Mouse (Mus musculus): ENCODE results near the gene Olfr70. TPM values are rescaled to one million over a fixed set of nuclear protein-coding genes. Genes with fewer than 3 reads are reported as not detected.

Olfr70 gene
- total RNA-seq, 2 experiments from 2014 or later: not detected

GRCm38 (mm10) chr4:43703851-43704250 lies 3.2 kb upstream of the Olfr70 start:
- TF ChIP-seq CTCF (IDR thresholded peaks at IDR 0.05): no peak
- no peak for DNase-seq (ENCODE audit: extremely low spot score in 1 of 2, low spot score in 2 of 2)
- intact Hi-C loops (cut with DNase I): no loop called here
- Histone ChIP-seq H3K27ac (no peak overlapping the region), H3K4me3 (no peak overlapping the region)

GRCm38 (mm10) chr4:43703439-43703838 lies 2.8 kb upstream of the Olfr70 start:
- no peak for DNase-seq (ENCODE audit: extremely low spot score in 1 of 2, low spot score in 2 of 2)
- Histone ChIP-seq H3K4me3 (no peak overlapping the region), H3K27ac (no peak overlapping the region)
- intact Hi-C loops (cut with DNase I): no loop called here
- peak; percentile 3 for TF ChIP-seq CTCF (IDR thresholded peaks at IDR 0.05)

- H3K27ac ChIP-seq: no peak overlapping the region
- intact Hi-C loops (cut with DNase I): no loop called here
- DNase-seq (ENCODE audit: extremely low spot score in 1 of 2, low spot score in 2 of 2): no peak
- no peak for TF ChIP-seq CTCF (IDR thresholded peaks at IDR 0.05)
- no peak overlapping the region for H3K4me3 ChIP-seq
Measured at GRCm38 (mm10) chr4:43696561-43696960, 4.0 kb downstream of the Olfr70 start.

GRCm38 (mm10) chr4:43695249-43695671 lies 5.3 kb downstream of the Olfr70 start:
- H3K27ac ChIP-seq: no peak overlapping the region
- TF ChIP-seq CTCF (IDR thresholded peaks at IDR 0.05): no peak
- no peak overlapping the region for H3K4me3 ChIP-seq
- intact Hi-C loops (cut with DNase I): no loop called here
- no peak for DNase-seq (ENCODE audit: extremely low spot score in 1 of 2, low spot score in 2 of 2)

GRCm38 (mm10) chr4:43694439-43695248 lies 6.0 kb downstream of the Olfr70 start:
- no peak for TF ChIP-seq CTCF (IDR thresholded peaks at IDR 0.05)
- intact Hi-C loops (cut with DNase I): no loop called here
- DNase-seq (ENCODE audit: extremely low spot score in 1 of 2, low spot score in 2 of 2): no peak
- no peak overlapping the region for H3K27ac ChIP-seq
- H3K4me3 ChIP-seq: no peak overlapping the region

GRCm38 (mm10) chr4:43693806-43694241 lies 6.8 kb downstream of the Olfr70 start:
- intact Hi-C loops (cut with DNase I): no loop called here
- TF ChIP-seq CTCF (IDR thresholded peaks at IDR 0.05): no peak
- H3K4me3 ChIP-seq: no peak overlapping the region
- no peak for DNase-seq (ENCODE audit: extremely low spot score in 1 of 2, low spot score in 2 of 2)
- no peak overlapping the region for H3K27ac ChIP-seq

GRCm38 (mm10) chr4:43691026-43691425 lies 9.6 kb downstream of the Olfr70 start:
- no peak overlapping the region for H3K4me3 ChIP-seq
- TF ChIP-seq CTCF (IDR thresholded peaks at IDR 0.05): no peak
- H3K27ac ChIP-seq: no peak overlapping the region
- intact Hi-C loops (cut with DNase I): no loop called here
- DNase-seq (ENCODE audit: extremely low spot score in 1 of 2, low spot score in 2 of 2): no peak

- TF ChIP-seq CTCF (IDR thresholded peaks at IDR 0.05): no peak
- intact Hi-C loops (cut with DNase I): no loop called here
- Histone ChIP-seq H3K4me3 (no peak overlapping the region), H3K27ac (no peak overlapping the region)
- no peak for DNase-seq (ENCODE audit: extremely low spot score in 1 of 2, low spot score in 2 of 2)
Measured at GRCm38 (mm10) chr4:43690021-43690420, 10.6 kb downstream of the Olfr70 start.

- Histone ChIP-seq H3K27ac (no peak overlapping the region), H3K4me3 (no peak overlapping the region)
- TF ChIP-seq CTCF (IDR thresholded peaks at IDR 0.05): no peak
- no peak for DNase-seq (ENCODE audit: extremely low spot score in 1 of 2, low spot score in 2 of 2)
- intact Hi-C loops (cut with DNase I): no loop called here
Measured at GRCm38 (mm10) chr4:43679416-43680043, 21.1 kb downstream of the Olfr70 start.

- TF ChIP-seq CTCF (IDR thresholded peaks at IDR 0.05): no peak
- no peak overlapping the region for H3K4me3 ChIP-seq
- intact Hi-C loops (cut with DNase I): no loop called here
- H3K27ac ChIP-seq: no peak overlapping the region
- DNase-seq (ENCODE audit: extremely low spot score in 1 of 2, low spot score in 2 of 2): no peak
Measured at GRCm38 (mm10) chr4:43678541-43678940, 22.1 kb downstream of the Olfr70 start.

GRCm38 (mm10) chr4:43675608-43676007 lies 25.0 kb downstream of the Olfr70 start:
- intact Hi-C loops (cut with DNase I): no loop called here
- TF ChIP-seq CTCF (IDR thresholded peaks at IDR 0.05): no peak
- no peak overlapping the region for H3K4me3 ChIP-seq
- no peak for DNase-seq (ENCODE audit: extremely low spot score in 1 of 2, low spot score in 2 of 2)
- H3K27ac ChIP-seq: no peak overlapping the region

GRCm38 (mm10) chr4:43674974-43675373 lies 25.6 kb downstream of the Olfr70 start:
- DNase-seq (ENCODE audit: extremely low spot score in 1 of 2, low spot score in 2 of 2): no peak
- H3K27ac ChIP-seq: no peak overlapping the region
- no peak for TF ChIP-seq CTCF (IDR thresholded peaks at IDR 0.05)
- H3K4me3 ChIP-seq: no peak overlapping the region
- intact Hi-C loops (cut with DNase I): no loop called here
